Mouse (Mus musculus) kidney, postnatal 0 days (tissue): Measurements from ENCODE around the gene Adora1. TPM values are rescaled to one million over a fixed set of nuclear protein-coding genes. Genes with fewer than 3 reads are reported as not detected.

Experiments used
- ATAC-seq: fragments of 200-750 bp; cut with Nextera tagmentation; replicated peaks from 2 replicates; pipeline ENCODE4 v1.8.0; 2017; ENCODE audit warnings: low read depth, moderate number of reproducible peaks, moderate TSS enrichment, moderate library complexity; ENCODE audit not compliant: low FRiP score
- DNase-seq: peaks from one replicate; pipeline ENCODE4 v3.0.0-alpha.2; 2016; ENCODE audit warnings: low spot score
- H3K27ac ChIP-seq: fragments of 300-500 bp; sonication (generic); 2 replicates; pipeline ENCODE4 v1.5.1; 2014; ENCODE audit warnings: mild to moderate bottlenecking
- H3K27me3 ChIP-seq: fragments of 300-500 bp; sonication (generic); 2 replicates; pipeline ENCODE4 v1.6.1; 2014; ENCODE audit warnings: low read length, mixed read lengths; ENCODE audit not compliant: insufficient read depth
- H3K36me3 ChIP-seq: fragments of 300-500 bp; sonication (generic); 2 replicates; pipeline ENCODE4 v1.6.1; 2014; ENCODE audit warnings: low read length, mixed read lengths; ENCODE audit not compliant: insufficient read depth
- H3K4me1 ChIP-seq: fragments of 300-500 bp; sonication (generic); replicated peaks from 2 replicates; pipeline ENCODE4 v1.6.1; 2014; ENCODE audit warnings: antibody characterized with exemption, low read length, mixed read lengths; ENCODE audit not compliant: insufficient read depth
- H3K4me2 ChIP-seq: fragments of 300-500 bp; sonication (generic); 2 replicates; pipeline ENCODE4 v1.6.1; 2014; ENCODE audit warnings: mild to moderate bottlenecking, low read length, moderate library complexity, mixed read lengths
- H3K4me3 ChIP-seq: fragments of 300-500 bp; sonication (generic); replicated peaks from 2 replicates; pipeline ENCODE4 v1.5.1; 2014; ENCODE audit warnings: low read depth, low read length
- H3K9ac ChIP-seq: fragments of 300-500 bp; sonication (generic); 2 replicates; pipeline ENCODE4 v1.6.1; 2014; ENCODE audit warnings: low read depth, low read length
- H3K9me3 ChIP-seq: fragments of 300-500 bp; sonication (generic); replicated peaks from 2 replicates; pipeline ENCODE4 v1.6.1; 2016; ENCODE audit warnings: low read length, inconsistent platforms, mixed read lengths
- CTCF ChIP-seq: IDR thresholded peaks from 2 replicates; pipeline ENCODE4 v1.5.1; 2016; ENCODE audit warnings: antibody characterized with exemption, low read depth, mild to moderate bottlenecking, moderate library complexity
- WGBS: fragments of 180-500 bp; shearing (Covaris S2); extraction: QIAGEN DNeasy Blood & Tissue Kit; methylation state at CpG from one replicate; pipeline ENCODE4 v1.1.7; 2014; 5-methylcytosine and 5-hydroxymethylcytosine counted together
- polyA plus RNA-seq: library from polyadenylated mRNA; unstranded; fragments of >200 nt; fragmentation: Nextera tagmentation; extraction: Ambion mirVana; gene quantifications from 2 replicates; pipeline ENCODE4 v1.2.1, GENCODE M21; 2015

The Adora1 gene
- polyA plus RNA-seq, 1 experiment from 2014 or later: 13.7 TPM

- no peak for ATAC-seq
- Histone ChIP-seq H3K27ac (no peak overlapping the region), H3K4me2 (no peak overlapping the region), H3K4me1 (no peaks in the 10 kb centered on the region), H3K27me3 (no peaks in the 10 kb centered on the region), H3K9me3 (no peaks in the 10 kb centered on the region), H3K36me3 (no peaks in the 10 kb centered on the region), H3K4me3 (no peak overlapping the region), H3K9ac (no peak overlapping the region)
- WGBS: 83% methylated on average over 6 of the region's 6 CpGs
- DNase-seq: no peak
- no peak for TF ChIP-seq CTCF
Observed at GRCm38 (mm10) chr1:134161399-134161798, 73.8 kb downstream of the Adora1 start.

- WGBS: 83% methylated on average over 3 of the region's 3 CpGs
- H3K9me3 ChIP-seq: no peaks in the 10 kb centered on the region
- no peak for ATAC-seq
- no peaks in the 10 kb centered on the region for H3K4me1 ChIP-seq
- no peak for TF ChIP-seq CTCF
- no peak for DNase-seq
- H3K27me3 ChIP-seq: no peaks in the 10 kb centered on the region
- H3K9ac ChIP-seq: no peak overlapping the region
- no peak overlapping the region for H3K27ac ChIP-seq
- H3K36me3 ChIP-seq: no peaks in the 10 kb centered on the region
- no peak overlapping the region for H3K4me2 ChIP-seq
- H3K4me3 ChIP-seq: no peak overlapping the region
Observed at GRCm38 (mm10) chr1:134160404-134160803, 74.8 kb downstream of the Adora1 start.

- no peak for ATAC-seq
- DNase-seq: no peak
- Histone ChIP-seq H3K4me1 (0 out of 2 replicates have a peak, but pooled peaks cover 3% of the 10 kb centered on the region), H3K9me3 (no peaks in the 10 kb centered on the region), H3K27me3 (no peaks in the 10 kb centered on the region), H3K4me2 (no peak overlapping the region), H3K27ac (no peak overlapping the region), H3K36me3 (no peaks in the 10 kb centered on the region), H3K9ac (no peak overlapping the region), H3K4me3 (no peak overlapping the region)
- TF ChIP-seq CTCF: peak; percentile 65
- 60% methylated on average over 3 of the region's 3 CpGs for whole genome bisulfite sequencing
Observed at GRCm38 (mm10) chr1:134154655-134155054, 80.6 kb downstream of the Adora1 start.

DNA sequence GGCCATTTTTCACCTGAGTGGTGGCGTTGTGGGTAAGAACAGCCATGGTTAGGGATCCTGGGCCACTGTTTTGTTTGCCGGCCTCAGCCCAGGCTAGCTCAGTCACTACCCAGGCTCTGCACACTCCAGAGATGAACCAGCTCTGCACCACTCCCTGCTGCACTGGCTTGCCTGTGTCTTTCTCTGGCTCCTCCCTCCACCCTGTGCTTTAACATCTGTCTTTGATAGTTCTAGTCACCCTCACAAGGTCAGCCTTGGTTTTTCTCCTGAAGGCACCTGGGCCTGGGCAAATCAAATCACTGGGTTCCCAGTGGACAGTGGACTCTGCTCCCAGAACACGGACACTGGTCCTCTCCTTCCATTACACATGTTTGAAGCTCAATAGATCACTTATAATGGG, 81.1 kb downstream of the Adora1 start:
- Histone ChIP-seq H3K4me1 (peaks cover 3% of the 10 kb centered on the region; the same call in 1 of the 2 replicates), H3K36me3 (no peaks in the 10 kb centered on the region), H3K4me2 (no peak overlapping the region), H3K27ac (no peak overlapping the region), H3K4me3 (no peak overlapping the region), H3K27me3 (no peaks in the 10 kb centered on the region), H3K9me3 (no peaks in the 10 kb centered on the region), H3K9ac (no peak overlapping the region)
- no peak for TF ChIP-seq CTCF
- ATAC-seq: no peak
- DNase-seq: no peak
- 86% methylated on average over 3 of the region's 3 CpGs for WGBS

DNA sequence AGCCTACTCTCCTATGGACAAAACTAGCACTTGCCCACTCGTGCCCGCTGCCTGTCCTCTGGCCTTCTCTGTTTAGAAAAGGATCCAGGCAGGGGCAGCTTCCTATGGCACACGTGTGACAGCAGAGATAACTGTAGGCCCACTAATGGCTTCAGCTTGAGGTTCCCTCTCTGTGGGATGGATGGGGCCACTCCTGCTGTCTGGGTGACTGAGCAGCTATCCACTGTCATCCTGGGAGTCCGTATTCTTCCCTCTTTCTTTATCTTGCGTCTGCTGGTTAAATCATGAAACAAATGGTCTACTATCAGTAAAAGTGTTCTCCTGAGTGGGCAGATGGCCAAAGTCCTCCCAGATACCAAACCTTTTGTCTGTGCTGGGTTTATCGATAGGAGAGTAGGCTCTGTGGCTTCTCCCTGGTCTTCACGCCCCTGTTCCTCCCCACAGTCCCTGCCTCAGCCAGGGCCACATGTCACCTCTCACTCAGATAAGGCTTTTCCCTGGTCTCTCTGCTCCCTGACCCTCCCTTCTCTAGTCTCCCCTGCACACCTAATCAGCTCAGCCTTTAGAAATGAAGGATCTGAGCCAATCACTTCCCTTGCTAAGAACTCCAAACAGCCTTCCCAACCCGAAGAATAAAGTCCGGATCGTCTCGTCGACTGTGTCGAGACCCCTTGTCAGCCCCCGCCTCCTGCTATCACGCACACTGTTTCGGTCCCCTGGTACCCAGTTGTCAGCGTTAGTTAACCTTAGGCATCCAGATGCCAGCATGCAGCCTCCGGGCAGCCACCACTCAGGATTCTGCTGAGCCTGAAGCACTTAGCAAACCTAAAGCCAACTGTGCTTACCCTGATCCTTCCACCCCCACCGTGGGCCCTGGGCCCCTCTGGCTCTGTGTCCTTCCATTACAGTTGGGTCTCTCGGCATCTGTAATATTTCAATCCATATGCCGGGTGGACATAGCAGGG, 82.3 kb downstream of the Adora1 start:
- WGBS: 70% methylated on average over 21 of the region's 21 CpGs
- no peak overlapping the region for H3K9ac ChIP-seq
- H3K4me2 ChIP-seq: no peak overlapping the region
- no peaks in the 10 kb centered on the region for H3K36me3 ChIP-seq
- ATAC-seq: no peak
- no peaks in the 10 kb centered on the region for H3K9me3 ChIP-seq
- H3K4me1 ChIP-seq: peaks cover 3% of the 10 kb centered on the region; the same call in 1 of the 2 replicates
- no peaks in the 10 kb centered on the region for H3K27me3 ChIP-seq
- no peak for TF ChIP-seq CTCF
- no peak overlapping the region for H3K27ac ChIP-seq
- H3K4me3 ChIP-seq: no peak overlapping the region
- no peak for DNase-seq

DNA sequence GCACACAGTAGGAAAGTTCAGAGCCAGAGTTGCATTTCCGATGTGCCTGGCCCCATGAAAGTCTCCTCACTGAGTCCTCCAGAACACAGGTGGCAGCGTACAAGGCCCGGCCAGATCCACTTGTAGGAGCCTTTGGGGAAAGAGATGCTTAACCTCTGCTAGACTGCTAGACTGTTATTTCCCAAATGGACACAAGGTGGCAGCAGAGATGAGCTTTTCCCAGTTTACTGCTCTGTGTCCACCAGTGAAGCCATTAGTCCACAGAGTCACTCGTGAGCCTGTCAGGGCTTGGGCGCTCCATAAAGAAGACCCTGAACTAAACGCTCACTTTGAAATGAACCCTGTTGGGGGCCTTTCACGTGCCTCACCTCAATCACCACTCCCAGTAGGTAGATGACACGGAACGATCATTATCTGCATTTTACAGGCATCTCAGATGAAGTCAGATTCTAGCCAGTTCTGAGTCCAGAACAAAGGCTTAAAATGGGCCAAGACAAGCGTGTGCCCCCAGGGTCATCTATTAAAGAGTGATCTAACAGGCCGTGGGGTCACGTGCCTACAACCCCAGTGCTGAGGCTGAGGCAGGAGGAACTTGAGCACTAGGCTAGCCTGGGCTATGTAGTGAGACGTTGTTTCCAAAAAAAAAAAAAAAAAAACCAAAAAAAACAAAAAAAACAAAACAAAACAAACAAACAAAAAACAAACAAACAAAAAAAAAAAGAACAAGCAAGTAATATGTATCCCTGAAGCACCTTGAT, 83.4 kb downstream of the Adora1 start:
- no peaks in the 10 kb centered on the region for H3K36me3 ChIP-seq
- H3K4me3 ChIP-seq: no peak overlapping the region
- H3K27ac ChIP-seq: no peak overlapping the region
- 24% methylated on average over 13 of the region's 13 CpGs for WGBS
- no peaks in the 10 kb centered on the region for H3K9me3 ChIP-seq
- ATAC-seq (no peak; the same call in 1 of the 2 replicates), DNase-seq (peak; percentile 93)
- H3K27me3 ChIP-seq: no peaks in the 10 kb centered on the region
- peaks cover 3% of the 10 kb centered on the region; the same call in 1 of the 2 replicates for H3K4me1 ChIP-seq
- H3K4me2 ChIP-seq: no peak overlapping the region
- no peak overlapping the region for H3K9ac ChIP-seq
- peak; percentile 96 for TF ChIP-seq CTCF
